Mouse (Mus musculus): ENCODE measurements around the gene Zfp809. TPM values are rescaled to one million over a fixed set of nuclear protein-coding genes. Genes with fewer than 3 reads are reported as not detected.
A peak's percentile ranks its signal among the peaks of the same experiment; 100 is the strongest.

The Zfp809 gene
- total RNA-seq, 2 experiments from 2014 or later, result 15.5 to 20.1 TPM

- peak; percentile 90 for ATAC-seq (replicated peaks; ENCODE audit: low FRiP score, poor library complexity, severe bottlenecking)
These were observed 33.9 kb downstream of the Zfp809 start, which contains the start of gene Zfp599 for GRCm38 (mm10) chr9:22259184-22260091. Gene Zfp599 (minus strand): TSS chr9:22259895.

GRCm38 (mm10) chr9:22260092-22260422 lies 34.5 kb downstream of the Zfp809 start:
- no peak for ATAC-seq (replicated peaks; ENCODE audit: low FRiP score, poor library complexity, severe bottlenecking)

- no peak for ATAC-seq (replicated peaks; ENCODE audit: low FRiP score, poor library complexity, severe bottlenecking)
These were observed 36.1 kb downstream of the Zfp809 start for GRCm38 (mm10) chr9:22261594-22261993.

GRCm38 (mm10) chr9:22262611-22263010 lies 37.1 kb downstream of the Zfp809 start:
- ATAC-seq (replicated peaks; ENCODE audit: low FRiP score, poor library complexity, severe bottlenecking), result no peak

GRCm38 (mm10) chr9:22268886-22269285 lies 43.4 kb downstream of the Zfp809 start:
- ATAC-seq (replicated peaks; ENCODE audit: low FRiP score, poor library complexity, severe bottlenecking), result no peak

GRCm38 (mm10) chr9:22278733-22279132 lies 53.2 kb downstream of the Zfp809 start:
- ATAC-seq (replicated peaks; ENCODE audit: low FRiP score, poor library complexity, severe bottlenecking), result no peak

Other genes starting within 250 kb of the Zfp809 start
- not detected in 2 replicates for gene Rgl3, start 236.3 kb upstream of the Zfp809 start, total RNA-seq (2015; ENCODE audit: low replicate concordance)
- gene Rgl3, start 236.3 kb upstream of the Zfp809 start, total RNA-seq (2017; ENCODE audit: low replicate concordance), result not detected in 2 replicates
- gene Ccdc151, start 223.1 kb upstream of the Zfp809 start, total RNA-seq (2015; ENCODE audit: low replicate concordance), result not detected in 2 replicates
- gene Ccdc151, start 223.1 kb upstream of the Zfp809 start, total RNA-seq (2017; ENCODE audit: low replicate concordance), result not detected in 2 replicates
- 27.0 and 27.7 TPM in 2 replicates for gene Prkcsh, start 222.9 kb upstream of the Zfp809 start, total RNA-seq (2015; ENCODE audit: low replicate concordance)
- gene Prkcsh, start 222.9 kb upstream of the Zfp809 start, total RNA-seq (2017; ENCODE audit: low replicate concordance), result 41.6 and 62.9 TPM in 2 replicates
- gene Elavl3, start 173.7 kb upstream of the Zfp809 start, total RNA-seq (2015; ENCODE audit: low replicate concordance), result not detected in 2 replicates
- not detected in 2 replicates for gene Elavl3, start 173.7 kb upstream of the Zfp809 start, total RNA-seq (2017; ENCODE audit: low replicate concordance)
- gene Gm49318, start 154.5 kb upstream of the Zfp809 start, total RNA-seq (2015; ENCODE audit: low replicate concordance), result not detected in 2 replicates
- gene Gm49318, start 154.5 kb upstream of the Zfp809 start, total RNA-seq (2017; ENCODE audit: low replicate concordance), result not detected in 2 replicates
- 2.1 and 6.1 TPM in 2 replicates for gene Zfp653, start 154.3 kb upstream of the Zfp809 start, total RNA-seq (2015; ENCODE audit: low replicate concordance)
- gene Zfp653, start 154.3 kb upstream of the Zfp809 start, total RNA-seq (2017; ENCODE audit: low replicate concordance), result 6.0 and 11.2 TPM in 2 replicates
- gene Ecsit, start 140.3 kb upstream of the Zfp809 start, total RNA-seq (2015; ENCODE audit: low replicate concordance), result 3.4 TPM in 1 of 2 replicates, not detected in the other
- 2.0 and 4.9 TPM in 2 replicates for gene Ecsit, start 140.3 kb upstream of the Zfp809 start, total RNA-seq (2017; ENCODE audit: low replicate concordance)
- not detected in 2 replicates for gene Cnn1, start 126.5 kb upstream of the Zfp809 start, total RNA-seq (2015; ENCODE audit: low replicate concordance)
- gene Cnn1, start 126.5 kb upstream of the Zfp809 start, total RNA-seq (2017; ENCODE audit: low replicate concordance), result not detected in 2 replicates
- 70.8 and 101 TPM in 2 replicates for gene Elof1, start 108.5 kb upstream of the Zfp809 start, total RNA-seq (2015; ENCODE audit: low replicate concordance)
- 21.3 and 26.2 TPM in 2 replicates for gene Elof1, start 108.5 kb upstream of the Zfp809 start, total RNA-seq (2017; ENCODE audit: low replicate concordance)
- 98.5 and 142 TPM in 2 replicates for gene Acp5, start 90.0 kb upstream of the Zfp809 start, total RNA-seq (2015; ENCODE audit: low replicate concordance)
- 95.8 and 125 TPM in 2 replicates for gene Acp5, start 90.0 kb upstream of the Zfp809 start, total RNA-seq (2017; ENCODE audit: low replicate concordance)
- 2.9 and 29.9 TPM in 2 replicates for gene Pigyl, start 68.9 kb upstream of the Zfp809 start, total RNA-seq (2015; ENCODE audit: low replicate concordance)
- 6.8 and 29.6 TPM in 2 replicates for gene Pigyl, start 68.9 kb upstream of the Zfp809 start, total RNA-seq (2017; ENCODE audit: low replicate concordance)
- not detected in 2 replicates for gene Zfp872, start 37.6 kb upstream of the Zfp809 start, total RNA-seq (2015; ENCODE audit: low replicate concordance)
- gene Zfp872, start 37.6 kb upstream of the Zfp809 start, total RNA-seq (2017; ENCODE audit: low replicate concordance), result not detected in 2 replicates
- gene Zfp599, start 34.2 kb downstream of the Zfp809 start, total RNA-seq (2015; ENCODE audit: low replicate concordance), result 0.36 TPM in 1 of 2 replicates, not detected in the other
- gene Zfp599, start 34.2 kb downstream of the Zfp809 start, total RNA-seq (2017; ENCODE audit: low replicate concordance), result 0.77 and 1.1 TPM in 2 replicates
- gene Zfp810, start 81.9 kb downstream of the Zfp809 start, total RNA-seq (2015; ENCODE audit: low replicate concordance), result 2.1 and 4.3 TPM in 2 replicates
- gene Zfp810, start 81.9 kb downstream of the Zfp809 start, total RNA-seq (2017; ENCODE audit: low replicate concordance), result 0.64 and 4.5 TPM in 2 replicates
- gene Anln, start 163.5 kb downstream of the Zfp809 start, total RNA-seq (2015; ENCODE audit: low replicate concordance), result 461 and 582 TPM in 2 replicates
- 576 and 591 TPM in 2 replicates for gene Anln, start 163.5 kb downstream of the Zfp809 start, total RNA-seq (2017; ENCODE audit: low replicate concordance)
- gene 9530077C05Rik, start 185.8 kb downstream of the Zfp809 start, total RNA-seq (2015; ENCODE audit: low replicate concordance), result 4.7 and 31.4 TPM in 2 replicates
- gene 9530077C05Rik, start 185.8 kb downstream of the Zfp809 start, total RNA-seq (2017; ENCODE audit: low replicate concordance), result 5.1 and 6.7 TPM in 2 replicates
- gene Gm17545, start 228.6 kb downstream of the Zfp809 start, total RNA-seq (2015; ENCODE audit: low replicate concordance), result not detected in 2 replicates
- not detected in 2 replicates for gene Gm17545, start 228.6 kb downstream of the Zfp809 start, total RNA-seq (2017; ENCODE audit: low replicate concordance)
- gene Rp9, start 244.0 kb downstream of the Zfp809 start, total RNA-seq (2015; ENCODE audit: low replicate concordance), result 41.8 and 71.3 TPM in 2 replicates
- gene Rp9, start 244.0 kb downstream of the Zfp809 start, total RNA-seq (2017; ENCODE audit: low replicate concordance), result 16.9 and 65.2 TPM in 2 replicates